Mouse (Mus musculus): ENCODE measurements around the gene Inpp5e. TPM values are rescaled to one million over a fixed set of nuclear protein-coding genes. Genes with fewer than 3 reads are reported as not detected.

The Inpp5e gene
- 10 to 100 TPM; 19.9 to 22.4 TPM for total RNA-seq (2021)

DNA sequence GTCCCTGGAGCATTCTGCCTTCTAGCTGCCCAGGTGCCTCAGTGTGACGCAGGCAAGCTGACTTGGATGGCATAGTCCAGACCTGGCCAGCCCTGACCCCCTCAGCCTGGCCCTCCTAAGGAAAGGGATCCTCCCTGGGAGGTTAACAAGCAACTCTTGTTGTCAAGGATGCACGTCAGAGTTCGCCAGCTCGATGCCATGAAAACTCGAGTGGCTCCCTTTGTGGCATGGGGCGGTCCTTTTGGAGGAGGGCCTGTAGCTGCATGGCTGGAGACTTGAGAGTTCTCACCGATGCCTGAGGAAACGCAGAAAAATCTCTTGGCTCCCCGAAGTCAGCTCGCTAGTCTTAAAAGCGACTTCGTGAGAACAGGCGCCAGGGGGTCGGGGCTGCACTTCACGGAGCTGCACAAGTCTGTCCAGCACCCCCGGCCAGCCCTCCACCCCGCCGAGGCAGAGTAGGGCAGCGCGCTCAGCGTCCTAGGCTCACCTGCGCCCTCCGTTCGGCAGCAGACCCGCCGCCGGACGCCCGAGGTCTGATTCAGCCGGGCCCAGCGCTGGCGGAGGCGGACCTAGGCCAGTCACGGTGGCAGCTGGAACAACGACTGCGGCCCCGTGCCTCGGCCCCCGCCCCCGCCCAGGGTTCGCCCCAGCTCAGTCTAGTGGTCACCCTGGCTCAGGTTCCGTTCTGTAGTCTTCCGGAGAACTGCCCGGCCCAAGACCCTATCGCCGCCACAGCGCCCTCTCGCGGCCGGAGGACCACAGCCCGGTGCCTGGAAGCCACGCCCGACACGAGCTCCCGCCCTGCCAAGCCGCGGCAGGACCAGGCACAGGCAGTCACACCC, at the start of gene Inpp5e:
TSS of gene Inpp5e (minus strand) at position 689 of the 842 bp plus-strand sequence.
- DNase-seq (ENCODE audit: low spot score in 2 of 2): peak; percentile 97
- intact Hi-C loops (cut with DNase I): no loop called here

DNA sequence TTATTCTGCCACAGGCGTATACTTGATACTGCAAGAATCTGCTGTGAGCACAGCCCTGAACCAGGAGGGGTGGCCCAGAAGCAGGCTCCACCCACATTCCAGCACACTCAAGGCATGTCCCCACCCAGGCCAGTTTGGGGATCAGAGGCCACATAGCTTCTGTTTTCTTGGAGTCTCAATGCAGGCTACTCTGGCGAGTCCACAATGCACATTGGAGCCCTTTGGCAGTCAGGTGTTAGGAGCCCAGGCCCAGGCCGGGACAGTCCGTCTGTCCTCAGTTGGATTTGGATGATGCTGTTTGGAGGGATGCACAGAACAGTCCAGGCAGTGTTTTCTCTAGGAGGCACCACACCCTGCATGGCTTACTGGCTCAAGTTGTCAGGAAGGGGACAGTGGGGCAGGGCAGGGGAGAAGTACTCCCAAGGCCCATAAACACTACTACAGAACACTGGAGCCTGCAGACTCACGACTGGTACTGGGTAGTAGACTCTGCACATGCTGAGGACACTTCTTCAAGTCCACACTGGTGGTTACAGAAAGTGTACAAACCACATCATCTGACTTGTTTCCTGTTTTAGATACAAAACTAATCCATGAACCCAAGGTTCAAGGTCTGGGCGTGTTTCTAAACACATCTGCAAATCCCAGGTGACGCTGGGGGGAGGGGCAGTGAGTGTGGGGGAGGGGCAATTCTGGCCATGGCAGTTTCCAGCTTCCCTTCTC, 49.6 kb upstream of the Inpp5e start:
- intact Hi-C loops (cut with DNase I): no loop called here
- DNase-seq (ENCODE audit: low spot score in 2 of 2): no peak

DNA sequence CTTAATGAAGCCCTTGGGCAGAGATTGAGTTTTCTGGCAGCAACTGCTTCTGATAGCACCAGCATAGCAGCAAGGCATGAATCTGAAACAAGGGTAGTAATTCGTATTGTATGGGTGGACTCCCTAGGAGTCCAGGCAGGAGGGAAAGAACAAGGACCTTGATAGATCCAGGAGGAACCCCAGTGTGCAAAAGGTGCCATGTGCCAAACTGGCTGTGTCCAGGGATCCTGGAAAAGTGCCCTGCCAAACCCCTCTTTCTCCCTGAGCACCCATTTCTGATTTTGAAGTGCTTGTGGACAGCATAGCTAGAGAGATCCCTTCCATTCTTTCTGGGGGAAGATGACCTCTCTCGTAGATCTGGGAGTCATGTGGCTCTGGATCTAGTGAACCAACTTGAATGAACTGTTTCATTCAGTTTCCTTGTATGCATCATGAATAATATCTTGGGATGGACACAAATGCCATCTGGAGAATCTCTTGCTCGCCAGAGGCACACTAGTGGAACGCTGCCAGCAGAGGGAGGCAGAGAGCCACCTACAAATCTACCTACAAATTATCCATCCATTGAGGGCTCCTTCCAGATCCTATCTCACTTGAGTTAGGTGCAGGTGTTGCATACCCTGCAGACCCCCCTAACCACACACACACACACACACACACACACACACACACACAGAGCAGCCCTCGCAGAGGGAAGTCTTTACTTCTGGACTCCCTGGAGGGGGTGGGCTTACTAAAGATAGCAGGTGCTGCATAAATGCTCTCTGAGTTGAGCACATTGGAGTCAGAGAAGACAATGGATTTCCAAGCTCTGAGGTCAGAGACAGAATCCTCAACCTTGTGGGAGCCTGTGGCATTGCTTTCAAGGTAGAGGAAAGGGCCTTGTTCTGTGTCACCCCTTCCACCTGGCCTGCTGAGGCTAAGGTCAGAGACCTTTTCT, 40.4 kb upstream of the Inpp5e start:
- intact Hi-C loops (cut with DNase I): loop anchor here (1.0 to 10.0 kb wide), 4 partner anchors 112 to 465 kb away; partner anchors contain the start of genes Fam69b, Med22, Rpl7a and Surf1

DNA sequence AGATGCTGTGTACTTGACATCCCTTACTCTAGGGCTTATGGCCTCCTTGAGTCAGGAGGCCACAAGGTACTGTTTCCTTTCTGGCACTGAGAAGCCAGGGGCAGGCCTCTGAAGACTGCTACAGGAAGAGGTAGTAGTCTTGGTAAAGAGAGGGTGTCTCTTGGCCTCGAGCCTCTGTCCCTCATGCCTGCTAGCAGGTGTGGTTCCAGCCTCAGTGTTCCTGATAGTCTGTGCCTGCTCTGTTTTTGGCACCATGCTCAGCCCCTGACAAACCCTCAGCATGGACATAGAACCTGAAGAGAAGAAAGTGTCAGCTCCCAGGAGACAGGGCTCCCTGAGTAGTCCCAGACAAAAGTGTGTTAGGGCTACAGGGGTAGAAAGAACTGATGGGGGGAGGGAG, 38.4 kb upstream of the Inpp5e start:
- no peak for DNase-seq (ENCODE audit: low spot score in 2 of 2)
- intact Hi-C loops (cut with DNase I): loop anchor here (5.0 to 10.0 kb wide), 2 partner anchors 180 to 467 kb away; partner anchors contain the start of genes Fam69b, Med22, Rpl7a and Surf1

More for the DNA sequence above, 40.4 kb upstream of the Inpp5e start:
- DNase-seq (ENCODE audit: low spot score in 2 of 2): peak; percentile 85

DNA sequence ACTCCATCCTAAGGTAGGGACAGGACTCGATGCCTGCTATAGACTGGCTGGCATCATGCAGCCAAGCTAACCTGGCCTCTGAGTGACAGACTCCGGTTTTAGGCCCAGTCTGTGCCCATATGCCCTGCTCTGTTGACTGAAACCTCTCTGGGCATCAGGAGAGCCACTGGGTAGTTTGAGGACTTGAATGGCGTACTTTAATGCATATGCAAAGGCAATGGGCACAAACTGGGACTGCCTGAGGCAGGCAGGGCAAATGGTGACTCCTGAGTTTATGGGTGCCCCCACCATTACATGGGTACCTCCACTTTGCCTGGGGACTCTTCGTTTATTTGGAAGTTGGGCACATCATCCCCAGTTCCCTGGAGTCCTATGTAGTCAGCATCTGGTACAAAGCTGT, 37.7 kb upstream of the Inpp5e start:
- DNase-seq (ENCODE audit: low spot score in 2 of 2): no peak
- intact Hi-C loops (cut with DNase I): loop anchor here (5.0 to 10.0 kb wide), 2 partner anchors 181 to 468 kb away; partner anchors contain the start of genes Fam69b, Med22, Rpl7a and Surf1

DNA sequence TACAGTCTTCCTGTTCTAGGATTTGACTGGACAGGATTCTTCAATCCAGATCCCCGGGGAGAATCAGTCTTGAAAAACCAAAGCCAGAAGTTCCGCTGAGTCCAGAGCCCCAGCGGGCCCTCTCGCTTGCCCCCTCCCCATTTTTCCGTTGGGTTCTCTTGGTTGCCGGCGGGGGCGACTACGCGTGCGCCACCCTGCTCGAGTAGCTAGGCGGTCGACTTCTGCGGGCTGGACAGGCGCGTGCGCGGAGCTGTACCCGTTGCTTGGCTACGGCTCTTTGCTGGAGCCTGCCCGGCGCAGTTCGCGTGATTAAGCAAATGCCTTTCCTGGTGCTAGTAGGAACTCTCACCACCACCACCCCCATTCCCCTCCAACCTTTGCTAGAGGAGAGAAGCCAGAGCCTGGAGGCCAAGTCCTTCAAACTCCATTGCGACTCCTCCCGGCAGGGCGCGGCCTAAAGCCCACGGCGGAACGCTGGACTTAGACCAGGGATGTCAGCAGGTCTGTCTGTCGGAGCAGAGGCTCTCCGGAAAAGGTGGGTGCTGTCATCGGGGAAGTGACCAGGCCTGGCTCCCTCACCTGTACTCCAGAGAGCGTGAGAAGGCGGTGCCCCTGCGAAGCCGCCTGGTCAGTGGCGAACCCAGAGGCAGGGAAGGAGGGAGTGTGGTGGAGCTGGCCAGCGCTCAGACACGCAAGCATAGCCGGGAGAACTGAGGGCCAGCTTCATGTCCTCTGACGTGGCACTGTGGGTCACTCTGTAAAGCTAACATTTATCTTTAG, 36.9 kb upstream of the Inpp5e start:
- peak; percentile 97 for DNase-seq (ENCODE audit: low spot score in 2 of 2)
- intact Hi-C loops (cut with DNase I): loop anchor here (5.0 to 10.0 kb wide), 2 partner anchors 181 to 469 kb away; partner anchors contain the start of genes Fam69b, Med22, Rpl7a and Surf1

DNA sequence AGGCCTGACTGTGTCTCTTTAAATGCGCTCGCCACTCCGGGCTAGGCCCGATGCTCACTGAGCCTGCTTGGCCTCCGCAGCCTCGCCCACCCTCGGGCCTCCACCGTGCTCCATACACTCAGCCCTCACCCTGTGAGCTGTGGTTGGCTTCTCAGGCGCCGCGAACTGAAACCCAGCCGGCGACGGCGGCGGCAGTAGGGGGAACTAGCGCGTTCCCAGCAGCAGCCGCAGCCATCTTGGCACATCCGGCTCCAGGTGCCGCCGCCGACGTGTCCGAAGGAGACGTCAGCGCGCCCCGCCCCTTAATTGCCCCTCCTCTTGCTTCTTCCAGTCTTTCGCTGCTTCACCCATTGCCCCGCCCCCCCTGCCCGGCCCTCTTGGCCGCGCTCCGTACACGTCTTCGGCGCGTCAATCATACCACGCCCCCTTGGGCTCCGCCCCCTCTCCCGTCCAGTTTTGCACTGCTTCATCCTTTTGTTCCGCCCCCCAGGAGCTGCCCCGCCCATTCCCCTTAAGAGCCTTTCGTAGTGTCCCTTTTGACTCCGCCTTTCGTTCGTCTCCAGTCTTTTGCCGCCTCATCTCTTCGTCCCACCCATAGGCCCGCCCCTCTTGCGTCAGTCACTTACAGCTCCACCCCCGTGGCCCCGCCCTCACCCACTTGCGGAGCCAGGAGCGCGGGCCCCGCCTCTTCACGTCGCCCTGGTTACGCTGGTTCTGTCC, 36.1 kb upstream of the Inpp5e start, which contains the start of gene Sec16a:
TSS of gene Sec16a (minus strand) at position 271 of the 720 bp plus-strand sequence.
- intact Hi-C loops (cut with DNase I): loop anchor here (5.0 to 10.0 kb wide), 3 partner anchors 118 to 470 kb away; partner anchors contain the start of genes Fam69b, Med22, Rpl7a and Surf1
- DNase-seq (ENCODE audit: low spot score in 2 of 2): peak; percentile 99 to 100

DNA sequence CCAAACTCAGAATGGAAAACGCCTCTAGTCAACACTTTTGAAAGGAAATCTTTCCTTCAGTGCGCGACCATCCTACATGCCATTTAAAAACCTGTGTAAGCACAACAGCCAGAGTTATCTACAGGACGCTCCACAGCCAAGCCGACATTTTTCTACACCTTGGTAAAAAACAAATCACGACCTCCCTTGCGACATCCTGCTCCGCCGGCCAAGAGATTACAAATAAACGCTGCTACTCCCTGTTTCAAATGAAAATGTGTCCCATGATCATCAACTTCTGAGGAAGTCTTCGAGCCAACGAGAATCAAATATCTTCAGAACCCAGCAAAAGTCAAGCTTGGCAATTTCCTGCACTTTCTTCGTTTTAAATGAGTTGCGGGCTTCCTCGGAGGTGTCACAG, 35.4 kb upstream of the Inpp5e start:
- DNase-seq (ENCODE audit: low spot score in 2 of 2): no peak

DNA sequence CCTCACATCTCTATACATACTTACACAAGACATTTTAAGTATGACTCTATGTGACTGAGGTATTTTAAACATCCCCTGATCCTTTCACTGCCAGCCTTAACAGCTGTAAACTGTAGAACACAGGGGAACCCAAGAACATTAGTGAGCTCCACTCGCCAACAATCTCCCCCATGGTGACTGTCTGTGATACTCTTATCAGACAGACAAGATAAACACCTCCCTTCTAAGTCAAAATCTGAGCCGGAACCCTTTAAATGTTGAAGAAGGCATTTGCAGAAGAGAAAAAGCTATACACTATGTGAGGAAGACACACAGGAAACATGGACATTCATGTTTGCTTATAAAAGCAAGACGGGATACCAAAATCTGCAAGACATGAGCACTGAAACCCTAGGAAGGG, 34.9 kb upstream of the Inpp5e start:
- no peak for DNase-seq (ENCODE audit: low spot score in 2 of 2)
- intact Hi-C loops (cut with DNase I): loop anchor here (5.0 to 10.0 kb wide), 2 partner anchors 117 to 471 kb away; partner anchors contain the start of genes Med22, Rpl7a, Surf1 and Surf2

More for the DNA sequence above, 35.4 kb upstream of the Inpp5e start:
- intact Hi-C loops (cut with DNase I): loop anchor here (5.0 to 10.0 kb wide), 2 partner anchors 117 to 470 kb away; partner anchors contain the start of genes Med22, Rpl7a, Surf1 and Surf2

DNA sequence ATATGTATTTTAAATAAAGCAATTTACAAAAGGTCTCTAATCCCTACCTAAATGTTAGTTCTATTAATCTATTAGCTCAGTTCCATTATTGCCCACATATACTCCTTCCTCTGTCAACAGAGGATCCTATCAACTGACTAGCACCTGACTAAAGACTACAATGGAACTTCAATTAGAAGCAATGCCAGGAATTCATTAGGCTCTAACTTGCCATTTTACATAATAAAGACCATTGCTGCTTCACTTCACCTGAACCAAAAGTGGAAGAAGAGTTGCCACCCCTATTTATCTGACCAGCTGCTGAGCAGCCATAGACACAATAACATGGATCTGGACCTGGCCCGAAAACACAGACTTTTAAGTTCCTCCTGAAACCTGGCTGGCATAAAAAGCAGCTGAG, 33.8 kb upstream of the Inpp5e start:
- intact Hi-C loops (cut with DNase I): loop anchor here (5.0 to 10.0 kb wide), 2 partner anchors 116 to 472 kb away; partner anchors contain the start of genes Med22, Rpl7a, Surf1 and Surf2
- DNase-seq (ENCODE audit: low spot score in 2 of 2): no peak

DNA sequence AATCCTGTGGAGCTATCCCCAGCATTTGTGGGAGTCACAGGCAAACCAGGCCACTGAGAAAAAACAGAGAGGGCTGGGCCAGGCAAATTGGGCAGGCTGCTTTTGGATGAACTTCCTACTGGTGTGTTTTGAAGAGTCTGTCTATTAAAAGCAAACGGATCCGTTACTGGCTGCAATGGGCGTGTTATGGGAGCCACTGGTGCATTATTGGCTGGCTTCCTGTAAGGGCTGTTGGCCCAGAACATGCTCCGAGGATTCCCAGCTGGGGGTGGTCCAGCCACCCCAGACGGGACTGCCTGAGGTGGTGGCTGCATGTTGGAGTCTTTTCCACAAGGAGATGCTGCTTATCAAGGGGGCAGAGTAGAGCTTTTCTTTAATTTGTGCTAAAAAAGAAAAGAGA, 32.7 kb upstream of the Inpp5e start:
- DNase-seq (ENCODE audit: low spot score in 2 of 2): no peak
- intact Hi-C loops (cut with DNase I): loop anchor here (5.0 to 10.0 kb wide), 2 partner anchors 114 to 473 kb away; partner anchors contain the start of genes Med22, Rpl7a, Surf1 and Surf2

DNA sequence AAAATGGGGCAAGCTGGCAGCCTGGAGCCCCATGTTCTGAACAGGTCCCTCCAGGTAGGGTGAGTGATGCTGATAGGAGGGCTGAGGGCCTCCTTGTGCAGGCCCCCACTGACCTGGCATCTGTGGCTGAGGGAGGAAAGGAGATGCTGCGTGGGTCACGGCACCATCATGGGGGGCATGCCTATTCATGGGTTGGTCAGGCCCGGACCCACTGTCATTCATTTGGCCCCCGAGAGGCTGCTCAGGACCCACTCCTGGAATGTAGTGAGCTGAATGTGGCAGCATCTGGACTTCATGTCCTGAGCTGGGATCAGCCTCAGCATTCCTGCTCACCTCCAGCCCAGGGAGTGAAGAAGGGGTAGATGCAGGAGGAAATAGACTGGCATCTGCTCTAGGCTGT, 32.3 kb upstream of the Inpp5e start:
- intact Hi-C loops (cut with DNase I): loop anchor here (5.0 to 10.0 kb wide), 2 partner anchors 114 to 474 kb away; partner anchors contain the start of genes Med22, Rpl7a, Surf1 and Surf2

DNA sequence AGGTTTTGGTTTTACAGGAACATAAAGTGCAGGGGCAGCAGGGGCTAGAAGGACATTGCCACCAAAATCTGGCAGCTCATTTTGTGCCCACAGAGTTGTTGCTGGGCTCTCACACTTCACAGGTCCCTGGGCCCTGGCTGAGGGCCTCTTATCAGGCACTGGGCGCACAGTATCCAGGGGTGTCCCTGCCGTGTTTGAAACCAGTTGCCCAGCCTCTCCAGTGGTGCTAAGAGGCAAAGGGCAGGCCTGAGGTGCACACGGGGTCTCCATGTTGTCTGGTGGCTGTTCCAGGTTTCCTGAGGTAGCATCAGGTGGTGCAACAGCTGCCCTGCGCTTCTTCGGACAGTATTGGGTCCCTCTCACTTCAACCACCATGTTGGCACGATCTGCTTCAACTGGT, 30.7 kb upstream of the Inpp5e start:
- DNase-seq (ENCODE audit: low spot score in 2 of 2): no peak
- intact Hi-C loops (cut with DNase I): loop anchor here (5.0 to 10.0 kb wide), 2 partner anchors 112 to 475 kb away; partner anchors contain the start of genes Med22, Rpl7a, Surf1 and Surf2

More for the DNA sequence above, 32.3 kb upstream of the Inpp5e start:
- DNase-seq (ENCODE audit: low spot score in 2 of 2): no peak

DNA sequence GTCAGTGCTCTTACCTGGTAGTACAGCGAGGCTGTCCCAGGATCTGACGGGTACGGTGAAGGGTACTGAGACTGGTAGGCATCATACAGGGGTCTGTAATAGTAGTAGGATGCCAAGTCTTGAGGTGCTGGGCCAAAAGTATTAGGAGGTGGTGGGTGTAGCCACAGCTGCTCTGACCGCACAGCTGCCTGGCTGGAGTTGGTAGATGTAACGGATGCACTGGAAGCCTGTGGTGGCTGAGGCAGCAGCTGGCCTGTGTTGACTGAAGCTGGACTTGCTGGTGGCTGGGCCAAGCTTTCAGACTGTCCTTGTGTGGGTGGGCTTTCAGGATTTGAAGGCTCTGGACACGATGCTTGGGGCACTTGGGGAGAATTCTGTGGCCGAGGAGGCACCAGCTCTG, 29.4 kb upstream of the Inpp5e start:
- no peak for DNase-seq (ENCODE audit: low spot score in 2 of 2)
- intact Hi-C loops (cut with DNase I): no loop called here

DNA sequence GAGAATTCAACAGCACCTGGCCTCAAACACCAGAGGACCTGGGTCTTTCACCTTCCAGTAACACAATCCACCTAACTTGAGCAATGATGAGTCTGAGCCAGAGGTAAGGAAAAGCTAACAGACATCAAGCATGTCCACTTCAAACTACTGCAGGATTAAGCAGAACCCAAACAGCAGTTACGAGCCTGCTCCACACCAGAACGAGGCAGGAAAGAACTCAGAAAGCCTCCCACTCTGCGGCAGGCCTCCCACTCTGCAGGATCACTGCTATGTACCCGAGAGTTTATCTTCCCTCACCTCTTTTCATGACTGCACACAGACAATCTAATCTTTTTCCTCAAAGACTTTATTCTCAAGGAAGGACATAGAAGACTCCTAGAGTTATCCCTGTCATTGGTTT, 28.2 kb upstream of the Inpp5e start:
- intact Hi-C loops (cut with DNase I): no loop called here
- DNase-seq (ENCODE audit: low spot score in 2 of 2): peak; percentile 58 to 73

DNA sequence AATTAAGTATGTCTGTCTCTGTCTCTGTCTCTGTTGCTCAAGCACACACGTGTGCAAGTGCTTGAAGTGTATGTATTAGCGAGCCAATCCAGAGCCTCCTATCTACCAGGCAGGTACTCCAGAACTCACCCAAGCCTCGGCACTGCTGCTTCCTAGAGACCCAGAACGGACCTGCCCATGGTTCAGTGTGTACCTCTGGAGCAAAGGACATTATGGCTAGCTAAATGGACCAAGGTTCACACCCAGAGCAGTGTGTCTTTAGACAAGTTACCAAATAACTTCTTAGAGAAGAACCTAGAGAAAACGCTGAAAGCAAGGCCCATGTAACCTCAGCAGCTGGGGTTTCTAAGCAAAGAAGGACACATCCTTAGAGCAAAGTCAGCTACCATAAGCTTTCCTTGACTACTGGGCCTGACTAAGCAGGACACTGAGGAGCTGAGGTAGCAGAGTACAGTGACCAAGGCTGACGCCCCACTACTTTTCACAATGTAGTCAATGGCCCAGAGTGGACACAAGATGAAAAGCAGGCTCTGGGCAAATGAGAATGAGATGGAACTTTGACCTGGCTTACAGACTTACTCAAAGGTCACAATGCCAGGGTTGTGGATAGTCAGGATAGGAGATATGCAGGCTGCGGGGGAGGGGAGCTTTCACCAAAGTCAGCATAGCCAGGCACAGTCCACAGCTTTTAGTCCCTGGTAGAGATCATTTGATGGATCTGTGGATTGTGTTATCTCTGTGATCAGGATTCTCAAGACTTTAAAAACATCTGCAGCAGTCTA, 26.0 kb upstream of the Inpp5e start:
- no peak for DNase-seq (ENCODE audit: low spot score in 2 of 2)
- intact Hi-C loops (cut with DNase I): no loop called here
